Mouse (Mus musculus): ENCODE results near the gene Best1. TPM values are rescaled to one million over a fixed set of nuclear protein-coding genes. Genes with fewer than 3 reads are reported as not detected.

Gene Best1
- polyA plus RNA-seq, 1 experiment from 2014 or later = 1.1 TPM

DNA sequence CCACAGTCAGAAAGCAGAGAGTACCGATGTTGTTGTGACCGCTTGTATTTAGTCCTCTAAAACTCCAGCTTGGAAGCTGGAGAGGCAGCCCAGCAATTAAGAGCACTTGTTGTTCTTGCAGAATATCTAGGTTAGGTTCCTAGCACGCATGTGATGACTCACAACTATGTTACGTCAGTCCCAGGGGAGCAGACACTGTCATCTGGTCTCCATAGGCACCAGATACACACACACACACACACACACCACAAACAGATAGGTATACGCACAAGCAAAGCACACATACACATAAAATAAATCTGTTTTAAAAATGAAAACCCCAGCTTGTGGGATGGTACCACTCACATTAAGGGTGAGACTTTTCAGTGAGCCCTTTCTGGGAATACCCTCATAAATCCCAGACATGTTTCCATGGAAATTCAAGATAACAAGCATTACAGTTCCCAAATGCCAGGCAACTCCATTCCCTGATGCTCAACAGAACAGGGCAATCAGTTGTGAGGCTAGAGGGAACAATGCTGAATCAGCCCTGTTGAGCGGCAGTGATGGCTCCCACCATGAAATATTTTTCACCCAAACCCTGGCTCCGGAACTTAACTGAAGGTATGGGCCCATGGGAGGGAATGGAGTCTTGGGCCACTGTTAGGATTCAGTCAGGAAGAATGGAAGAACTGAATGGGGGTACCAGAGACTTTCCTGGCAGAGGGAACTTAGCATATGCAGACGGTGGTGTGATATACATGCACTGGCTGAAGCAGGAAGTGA lies 55.5 kb downstream of the Best1 start:
- Histone ChIP-seq H3K27me3 (no peaks in the 10 kb centered on the region), H3K4me2 (no peak overlapping the region), H3K36me3 (replicated peaks) (no peaks in the 10 kb centered on the region), H3K27ac (no peak overlapping the region), H3K9ac (no peak overlapping the region), H3K4me3 (replicated peaks) (no peak overlapping the region), H3K4me1 (no peaks in the 10 kb centered on the region), H3K9me3 (no peaks in the 10 kb centered on the region)
- no peak for ATAC-seq (ENCODE audit: low FRiP score)
- 88% methylated on average over 8 of the region's 8 CpGs for WGBS

- no peak for ATAC-seq (ENCODE audit: low FRiP score)
- no peak overlapping the region; the same call in 1 of the 2 replicates for H3K9ac ChIP-seq
- WGBS = 71% methylated on average over 10 of the region's 10 CpGs
- H3K9me3 ChIP-seq = no peaks in the 10 kb centered on the region
- H3K27ac ChIP-seq = no peak overlapping the region
- H3K27me3 ChIP-seq = no peaks in the 10 kb centered on the region
- H3K4me3 ChIP-seq (replicated peaks) = no peak overlapping the region
- no peaks in the 10 kb centered on the region for H3K36me3 ChIP-seq (replicated peaks)
- H3K4me1 ChIP-seq = no peaks in the 10 kb centered on the region
- no peak overlapping the region for H3K4me2 ChIP-seq
These were observed 58.6 kb downstream of the Best1 start for GRCm38 (mm10) chr19:9942539-9943533.

GRCm38 (mm10) chr19:9941809-9942208 lies 59.6 kb downstream of the Best1 start:
- Histone ChIP-seq H3K4me3 (replicated peaks) (no peak overlapping the region), H3K27ac (no peak overlapping the region), H3K4me2 (no peak overlapping the region), H3K36me3 (replicated peaks) (no peaks in the 10 kb centered on the region), H3K4me1 (no peaks in the 10 kb centered on the region), H3K27me3 (no peaks in the 10 kb centered on the region), H3K9ac (no peak overlapping the region), H3K9me3 (no peaks in the 10 kb centered on the region)
- 50% methylated on average over 1 of the region's 1 CpGs for WGBS
- no peak for ATAC-seq (ENCODE audit: low FRiP score)

GRCm38 (mm10) chr19:9940903-9941302 lies 60.5 kb downstream of the Best1 start:
- Histone ChIP-seq H3K27me3 (no peaks in the 10 kb centered on the region), H3K9me3 (no peaks in the 10 kb centered on the region), H3K9ac (no peak overlapping the region), H3K27ac (no peak overlapping the region; the same call in 1 of the 2 replicates), H3K4me3 (replicated peaks) (no peak overlapping the region), H3K4me1 (no peaks in the 10 kb centered on the region), H3K4me2 (no peak overlapping the region), H3K36me3 (replicated peaks) (no peaks in the 10 kb centered on the region)
- ATAC-seq (ENCODE audit: low FRiP score) = no peak
- 4% methylated on average over 4 of the region's 4 CpGs for WGBS

DNA sequence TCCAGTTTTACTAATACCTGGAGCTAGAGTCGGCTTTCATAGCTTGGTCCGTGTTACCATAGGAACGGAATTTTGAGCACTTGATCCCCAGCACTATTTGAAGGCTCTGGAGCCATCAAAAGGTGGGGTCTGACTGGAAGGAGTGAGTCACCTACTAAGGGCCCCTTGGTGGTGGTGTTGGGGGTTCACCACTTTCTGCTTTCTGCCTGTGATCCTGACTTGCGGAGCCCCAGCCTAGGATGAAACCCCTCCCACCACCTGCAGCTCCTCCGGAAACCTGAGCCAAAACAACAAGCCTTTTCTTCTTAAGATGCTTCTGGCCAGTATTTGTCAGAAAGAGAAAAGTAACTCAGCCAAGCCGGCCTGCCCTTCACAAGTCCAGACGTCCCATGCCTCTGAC lies 61.6 kb downstream of the Best1 start:
- Histone ChIP-seq H3K4me3 (replicated peaks) (no peak overlapping the region), H3K4me1 (no peaks in the 10 kb centered on the region), H3K9ac (no peak overlapping the region), H3K9me3 (no peaks in the 10 kb centered on the region), H3K27me3 (no peaks in the 10 kb centered on the region), H3K4me2 (no peak overlapping the region), H3K27ac (no peak overlapping the region), H3K36me3 (replicated peaks) (no peaks in the 10 kb centered on the region)
- no peak for ATAC-seq (ENCODE audit: low FRiP score)
- 65% methylated on average over 7 of the region's 7 CpGs for WGBS

- H3K4me1 ChIP-seq = no peaks in the 10 kb centered on the region
- H3K9ac ChIP-seq = no peak overlapping the region
- 79% methylated on average over 13 of the region's 13 CpGs for WGBS
- no peak overlapping the region for H3K4me2 ChIP-seq
- ATAC-seq (ENCODE audit: low FRiP score) = no peak
- H3K27me3 ChIP-seq = no peaks in the 10 kb centered on the region
- no peak overlapping the region for H3K4me3 ChIP-seq (replicated peaks)
- H3K27ac ChIP-seq = no peak overlapping the region
- H3K36me3 ChIP-seq (replicated peaks) = no peaks in the 10 kb centered on the region
- no peaks in the 10 kb centered on the region for H3K9me3 ChIP-seq
These were observed 62.6 kb downstream of the Best1 start for GRCm38 (mm10) chr19:9938824-9939303.

GRCm38 (mm10) chr19:9938156-9938823 lies 63.1 kb downstream of the Best1 start:
- H3K9ac ChIP-seq = no peak overlapping the region
- no peaks in the 10 kb centered on the region for H3K36me3 ChIP-seq (replicated peaks)
- no peaks in the 10 kb centered on the region for H3K9me3 ChIP-seq
- ATAC-seq (ENCODE audit: low FRiP score) = no peak
- no peaks in the 10 kb centered on the region for H3K27me3 ChIP-seq
- WGBS = 87% methylated on average over 6 of the region's 6 CpGs
- no peak overlapping the region for H3K27ac ChIP-seq
- no peaks in the 10 kb centered on the region for H3K4me1 ChIP-seq
- H3K4me2 ChIP-seq = no peak overlapping the region
- H3K4me3 ChIP-seq (replicated peaks) = no peak overlapping the region

DNA sequence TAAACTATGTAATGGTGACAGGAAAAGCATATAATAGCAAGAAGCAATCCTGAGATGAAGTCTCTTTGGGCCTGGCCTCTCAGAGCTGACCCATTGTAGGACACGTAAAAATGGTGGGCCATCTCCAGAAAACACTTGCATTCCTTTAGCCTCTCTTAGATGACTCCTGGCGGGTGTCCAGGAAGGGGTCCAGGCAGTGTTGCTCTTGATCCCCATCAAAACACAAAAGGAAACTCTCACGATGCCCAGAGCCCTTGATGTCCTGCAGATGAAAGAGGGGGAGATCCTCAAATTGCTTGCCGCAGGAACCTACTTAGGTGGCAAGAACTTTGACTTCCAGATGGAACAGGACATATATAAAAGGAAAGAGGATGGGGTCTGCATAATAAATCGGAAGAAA lies 64.0 kb downstream of the Best1 start:
- 61% methylated on average over 5 of the region's 5 CpGs for WGBS
- H3K9ac ChIP-seq = no peak overlapping the region
- no peak for ATAC-seq (ENCODE audit: low FRiP score)
- H3K4me3 ChIP-seq (replicated peaks) = no peak overlapping the region
- no peaks in the 10 kb centered on the region for H3K9me3 ChIP-seq
- no peaks in the 10 kb centered on the region for H3K36me3 ChIP-seq (replicated peaks)
- H3K4me1 ChIP-seq = no peaks in the 10 kb centered on the region
- no peaks in the 10 kb centered on the region for H3K27me3 ChIP-seq
- no peak overlapping the region for H3K4me2 ChIP-seq
- no peak overlapping the region for H3K27ac ChIP-seq

- no peaks in the 10 kb centered on the region for H3K27me3 ChIP-seq
- WGBS = 67% methylated on average over 5 of the region's 5 CpGs
- ATAC-seq (ENCODE audit: low FRiP score) = no peak
- no peak overlapping the region for H3K27ac ChIP-seq
- H3K4me3 ChIP-seq (replicated peaks) = no peak overlapping the region
- H3K36me3 ChIP-seq (replicated peaks) = no peaks in the 10 kb centered on the region
- no peak overlapping the region for H3K4me2 ChIP-seq
- no peaks in the 10 kb centered on the region for H3K9me3 ChIP-seq
- no peak overlapping the region for H3K9ac ChIP-seq
- no peaks in the 10 kb centered on the region for H3K4me1 ChIP-seq
These were observed 64.9 kb downstream of the Best1 start for GRCm38 (mm10) chr19:9936579-9936978.

Other genes with a start within 250 kb of the Best1 start
- not detected in 2 replicates for gene Scgb2a2, start 154.1 kb downstream of the Best1 start, polyA plus RNA-seq (2016; fragmentation: Nextera tagmentation; extraction: Ambion mirVana)
- 147 and 149 TPM in 2 replicates for gene Incenp, start 102.1 kb downstream of the Best1 start, polyA plus RNA-seq (2016; fragmentation: Nextera tagmentation; extraction: Ambion mirVana)
- gene Fth1, start 21.0 kb downstream of the Best1 start, polyA plus RNA-seq (2016; fragmentation: Nextera tagmentation; extraction: Ambion mirVana) = 1,239 and 1,358 TPM in 2 replicates
- 19.0 and 22.7 TPM in 2 replicates for gene Rab3il1, start within 50 bp of the Best1 start, polyA plus RNA-seq (2016; fragmentation: Nextera tagmentation; extraction: Ambion mirVana)
- 5.6 and 7.4 TPM in 2 replicates for gene Fads3, start 39.9 kb upstream of the Best1 start, polyA plus RNA-seq (2016; fragmentation: Nextera tagmentation; extraction: Ambion mirVana)
- gene Fads2, start 100.1 kb upstream of the Best1 start, polyA plus RNA-seq (2016; fragmentation: Nextera tagmentation; extraction: Ambion mirVana) = 184 and 187 TPM in 2 replicates
- 187 and 195 TPM in 2 replicates for gene Fads1, start 181.3 kb upstream of the Best1 start, polyA plus RNA-seq (2016; fragmentation: Nextera tagmentation; extraction: Ambion mirVana)
- gene Tmem258, start 202.4 kb upstream of the Best1 start, polyA plus RNA-seq (2016; fragmentation: Nextera tagmentation; extraction: Ambion mirVana) = 336 and 355 TPM in 2 replicates
- gene Fen1, start 202.5 kb upstream of the Best1 start, polyA plus RNA-seq (2016; fragmentation: Nextera tagmentation; extraction: Ambion mirVana) = 130 and 134 TPM in 2 replicates
- 0.72 and 0.87 TPM in 2 replicates for gene Myrf, start 239.1 kb upstream of the Best1 start, polyA plus RNA-seq (2016; fragmentation: Nextera tagmentation; extraction: Ambion mirVana)